Mouse (Mus musculus) forebrain, embryonic 11.5 days (tissue): ENCODE results near the gene Hagh. TPM values are rescaled to one million over a fixed set of nuclear protein-coding genes. Genes with fewer than 3 reads are reported as not detected.

Source experiments
- ATAC-seq: fragments of 200-750 bp; cut with Nextera tagmentation; replicated peaks from 2 replicates; pipeline ENCODE4 v1.8.0; 2017; ENCODE audit warnings: moderate TSS enrichment; ENCODE audit not compliant: low FRiP score
- DNase-seq: peaks from one replicate; pipeline ENCODE4 v3.0.0-alpha.2; 2017; ENCODE audit warnings: low spot score
- H3K27ac ChIP-seq: fragments of 300-500 bp; sonication (generic); 2 replicates; pipeline ENCODE4 v1.5.1; 2014; ENCODE audit warnings: low read depth, low read length
- H3K27me3 ChIP-seq: fragments of 300-500 bp; sonication (generic); 2 replicates; pipeline ENCODE4 v1.6.1; 2014; ENCODE audit warnings: mild to moderate bottlenecking, low read length, mixed read lengths; ENCODE audit not compliant: control insufficient read depth, insufficient read depth
- H3K36me3 ChIP-seq: fragments of 300-500 bp; sonication (generic); 2 replicates; pipeline ENCODE4 v1.6.1; 2014; ENCODE audit warnings: mild to moderate bottlenecking, low read length, moderate library complexity, mixed read lengths; ENCODE audit not compliant: control insufficient read depth, insufficient read depth
- H3K4me1 ChIP-seq: fragments of 300-500 bp; sonication (generic); replicated peaks from 2 replicates; pipeline ENCODE4 v1.6.1; 2014; ENCODE audit warnings: low read length, mixed read lengths; ENCODE audit not compliant: control insufficient read depth, insufficient read depth
- H3K4me2 ChIP-seq: fragments of 300-500 bp; sonication (generic); 2 replicates; pipeline ENCODE4 v1.6.1; 2014; ENCODE audit warnings: low read depth, mild to moderate bottlenecking, low read length, moderate library complexity, mixed read lengths; ENCODE audit not compliant: severe bottlenecking
- H3K4me3 ChIP-seq: fragments of 300-500 bp; sonication (generic); 2 replicates; pipeline ENCODE4 v1.5.1; 2014; ENCODE audit warnings: low read depth, low read length
- H3K9ac ChIP-seq: fragments of 300-500 bp; sonication (generic); 2 replicates; pipeline ENCODE4 v1.6.1; 2014; ENCODE audit warnings: low read length
- H3K9me3 ChIP-seq: fragments of 300-500 bp; sonication (generic); 2 replicates; pipeline ENCODE4 v1.6.1; 2016; ENCODE audit warnings: low read length, mixed read lengths; ENCODE audit not compliant: control insufficient read depth
- WGBS: fragments of 180-500 bp; shearing (Covaris S2); extraction: QIAGEN DNeasy Blood & Tissue Kit; methylation state at CpG from one replicate; pipeline ENCODE4 v1.1.7; 2014; 5-methylcytosine and 5-hydroxymethylcytosine counted together
- polyA plus RNA-seq: library from polyadenylated mRNA; unstranded; fragments of >200 nt; fragmentation: Nextera tagmentation; extraction: Ambion mirVana; gene quantifications from 2 replicates; pipeline ENCODE4 v1.2.1, GENCODE M21; 2014

Hagh gene
- polyA plus RNA-seq = 25.4 and 26.7 TPM in 2 replicates

DNA sequence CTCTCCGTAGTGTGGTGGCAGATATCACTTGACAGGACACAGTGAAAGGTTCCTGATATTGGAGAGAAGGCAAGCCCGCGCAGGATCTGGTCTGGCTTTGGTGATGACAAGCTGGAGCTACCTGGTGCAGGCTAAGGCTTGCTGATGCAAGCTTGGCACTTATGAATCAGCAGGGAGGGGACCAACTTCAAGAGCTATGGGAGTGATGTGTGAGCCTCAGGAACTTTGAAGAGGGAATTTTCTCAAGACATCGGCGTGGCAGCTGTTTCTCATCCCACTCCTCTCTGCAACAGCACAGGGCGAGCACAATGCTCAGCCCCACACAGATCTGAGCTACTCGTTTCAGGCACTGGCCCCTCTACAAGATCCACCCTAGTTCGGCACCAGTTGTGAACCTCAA is at the start of gene Hagh:
Gene Hagh (plus strand): TSS at position 302 of the 400 bp plus-strand sequence.
- Histone ChIP-seq H3K9me3 (no peaks in the 10 kb centered on the region), H3K27me3 (no peaks in the 10 kb centered on the region), H3K9ac (no peak within 1 kb of the TSS), H3K27ac (no peak within 1 kb of the TSS), H3K4me2 (no peak within 1 kb of the TSS), H3K4me3 (no peak within 1 kb of the TSS), H3K36me3 (no peaks in the 10 kb centered on the region), H3K4me1 (no peaks in the 10 kb centered on the region)
- WGBS = 74% methylated on average over 8 of the region's 8 CpGs
- no peak for DNase-seq
- no peak for ATAC-seq

DNA sequence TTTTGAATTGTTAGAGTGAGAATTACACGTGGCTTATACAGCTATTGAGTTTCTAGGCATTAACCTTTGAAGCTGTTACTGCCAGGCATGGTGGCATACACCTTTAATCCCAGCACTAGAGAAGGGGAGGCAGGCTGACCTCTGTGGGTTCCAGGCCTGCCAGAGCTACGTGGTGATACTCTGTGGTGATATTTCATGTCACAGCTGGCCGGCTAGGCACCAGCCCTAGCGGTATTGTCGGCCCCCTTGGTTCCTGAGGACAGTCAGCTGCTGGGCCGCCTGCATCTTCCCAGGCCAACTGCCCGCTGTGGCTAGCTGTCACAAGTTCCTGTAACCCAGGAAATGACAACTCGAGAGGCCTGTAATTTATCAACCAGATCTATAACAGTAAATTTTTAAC is 47.8 kb upstream of the Hagh start:
- Histone ChIP-seq H3K9me3 (no peaks in the 10 kb centered on the region), H3K36me3 (no peaks in the 10 kb centered on the region), H3K27me3 (no peaks in the 10 kb centered on the region), H3K4me2 (no peak overlapping the region), H3K27ac (no peak overlapping the region), H3K4me3 (no peak overlapping the region), H3K9ac (no peak overlapping the region), H3K4me1 (no peaks in the 10 kb centered on the region)
- 81% methylated on average over 8 of the region's 8 CpGs for WGBS
- no peak for DNase-seq
- no peak for ATAC-seq

GRCm38 (mm10) chr17:24794791-24795190 is 45.2 kb upstream of the Hagh start:
- H3K4me3 ChIP-seq = no peak overlapping the region
- H3K9me3 ChIP-seq = no peaks in the 10 kb centered on the region
- no peak overlapping the region for H3K9ac ChIP-seq
- H3K4me2 ChIP-seq = no peak overlapping the region
- no peaks in the 10 kb centered on the region for H3K36me3 ChIP-seq
- WGBS = 79% methylated on average over 12 of the region's 12 CpGs
- DNase-seq (no peak), ATAC-seq (no peak)
- H3K4me1 ChIP-seq = no peaks in the 10 kb centered on the region
- no peak overlapping the region for H3K27ac ChIP-seq
- no peaks in the 10 kb centered on the region for H3K27me3 ChIP-seq

DNA sequence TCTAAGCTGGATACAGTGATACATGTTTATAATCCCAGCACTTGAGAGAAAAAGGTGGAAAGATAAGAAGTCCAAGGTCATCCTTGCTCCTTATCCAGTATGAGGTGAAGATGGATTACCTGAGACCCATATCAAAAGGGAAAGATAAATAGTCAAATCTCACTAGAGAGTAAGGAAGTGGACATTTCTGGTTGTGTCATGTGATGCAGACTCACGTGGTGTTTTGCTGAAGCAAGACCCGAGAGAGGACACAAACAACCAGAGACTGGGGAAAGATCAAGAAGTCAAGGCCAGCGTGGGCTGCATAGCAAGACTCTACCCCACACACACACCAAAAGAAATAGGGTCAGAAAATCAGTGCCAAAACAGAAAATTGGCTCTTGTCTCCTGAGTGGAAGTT is 43.0 kb upstream of the Hagh start:
- 79% methylated on average over 3 of the region's 3 CpGs for WGBS
- Histone ChIP-seq H3K4me1 (no peaks in the 10 kb centered on the region), H3K4me3 (no peak overlapping the region), H3K4me2 (no peak overlapping the region), H3K27me3 (no peaks in the 10 kb centered on the region), H3K27ac (no peak overlapping the region), H3K9ac (no peak overlapping the region), H3K9me3 (no peaks in the 10 kb centered on the region), H3K36me3 (no peaks in the 10 kb centered on the region)
- ATAC-seq = no peak
- no peak for DNase-seq

GRCm38 (mm10) chr17:24798229-24798628 is 41.7 kb upstream of the Hagh start:
- DNase-seq (no peak), ATAC-seq (no peak)
- no peaks in the 10 kb centered on the region for H3K9me3 ChIP-seq
- H3K4me3 ChIP-seq = no peak overlapping the region
- 64% methylated on average over 9 of the region's 9 CpGs for WGBS
- no peak overlapping the region for H3K4me2 ChIP-seq
- H3K9ac ChIP-seq = no peak overlapping the region
- H3K27me3 ChIP-seq = no peaks in the 10 kb centered on the region; the same call in 1 of the 2 replicates
- H3K36me3 ChIP-seq = no peaks in the 10 kb centered on the region
- H3K4me1 ChIP-seq = no peaks in the 10 kb centered on the region
- no peak overlapping the region for H3K27ac ChIP-seq

DNA sequence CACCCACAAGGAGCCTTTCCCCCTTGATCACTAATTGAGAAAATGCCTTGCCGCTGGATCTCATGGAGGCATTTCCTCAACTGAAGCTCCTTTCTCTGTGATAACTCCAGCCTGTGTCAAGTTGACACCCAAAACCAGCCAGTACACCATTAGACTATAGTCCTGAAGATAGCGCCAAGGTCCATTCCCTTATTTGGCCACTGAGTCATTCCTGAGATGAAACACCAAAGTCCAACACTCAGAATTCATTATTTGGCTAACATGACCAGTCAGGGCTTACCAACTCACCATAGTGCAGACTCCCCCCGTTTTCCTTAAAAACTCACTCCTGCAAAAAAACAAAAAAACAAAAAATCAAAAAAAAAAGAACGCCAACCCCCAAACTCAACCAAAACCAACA is 40.5 kb upstream of the Hagh start:
- no peaks in the 10 kb centered on the region for H3K36me3 ChIP-seq
- H3K4me3 ChIP-seq = no peak overlapping the region
- H3K27ac ChIP-seq = no peak overlapping the region
- ATAC-seq (no peak), DNase-seq (no peak)
- peaks cover 5% of the 10 kb centered on the region; the same call in 1 of the 2 replicates for H3K27me3 ChIP-seq
- H3K9ac ChIP-seq = no peak overlapping the region
- H3K9me3 ChIP-seq = no peaks in the 10 kb centered on the region
- 90% methylated on average over 4 of the region's 4 CpGs for WGBS
- no peak overlapping the region for H3K4me2 ChIP-seq
- no peaks in the 10 kb centered on the region for H3K4me1 ChIP-seq

- no peaks in the 10 kb centered on the region for H3K9me3 ChIP-seq
- no peak overlapping the region for H3K9ac ChIP-seq
- ATAC-seq = no peak
- no peaks in the 10 kb centered on the region for H3K4me1 ChIP-seq
- no peaks in the 10 kb centered on the region for H3K36me3 ChIP-seq
- peaks cover 14% of the 10 kb centered on the region for H3K27me3 ChIP-seq
- no peak overlapping the region for H3K27ac ChIP-seq
- 60% methylated on average over 3 of the region's 3 CpGs for WGBS
- no peak overlapping the region for H3K4me3 ChIP-seq
- no peak overlapping the region for H3K4me2 ChIP-seq
- no peak for DNase-seq
These were observed 39.4 kb upstream of the Hagh start for GRCm38 (mm10) chr17:24800524-24800923.

DNA sequence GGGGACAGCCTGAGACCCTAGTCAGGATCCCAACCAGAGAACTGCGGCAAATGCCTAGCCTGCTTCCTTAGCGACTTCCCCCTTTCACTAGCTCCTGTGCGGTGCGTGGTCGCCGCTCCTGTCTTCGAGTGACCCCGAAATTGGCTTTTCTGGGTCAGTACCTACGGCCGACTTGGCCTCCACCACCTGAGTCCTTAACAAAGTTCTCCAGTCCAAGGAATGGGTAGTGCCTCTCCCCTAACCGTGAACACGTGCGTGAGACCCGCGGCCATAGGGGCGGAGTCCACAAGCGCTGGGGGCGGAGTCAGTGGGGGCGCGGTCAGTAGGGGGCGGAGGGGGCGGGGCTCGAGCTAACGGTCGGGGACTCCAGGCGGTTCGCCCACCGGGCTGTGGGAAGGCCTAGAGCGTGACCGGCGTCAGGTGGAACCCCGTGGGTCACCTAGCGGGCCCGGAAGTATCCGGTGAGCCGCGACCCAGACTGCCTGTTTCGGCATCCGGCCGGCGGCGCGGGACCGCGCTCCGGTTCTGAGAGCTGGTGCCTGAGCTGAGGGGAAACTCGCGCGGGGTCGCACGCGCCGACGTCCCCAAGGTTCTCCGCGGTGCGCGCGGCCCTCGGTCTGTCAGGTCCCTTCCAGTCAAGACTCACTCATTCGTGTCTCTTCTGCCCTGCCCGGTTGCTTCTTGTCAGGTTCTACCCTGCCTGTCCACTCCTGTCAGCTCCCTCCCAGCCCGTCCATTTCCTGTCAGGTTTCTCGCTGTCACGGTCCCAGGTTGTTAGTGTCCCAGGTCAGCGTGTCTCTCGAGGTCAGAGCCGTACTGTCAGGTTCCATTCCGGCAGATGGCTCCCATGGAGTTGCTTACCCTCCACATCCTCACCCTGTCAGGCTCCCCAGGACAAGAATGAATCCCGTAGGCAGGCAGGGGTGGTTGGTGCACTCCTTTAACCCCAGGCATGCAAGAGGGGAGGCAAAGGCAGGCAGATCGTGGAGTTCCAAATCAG is 35.7 kb upstream of the Hagh start, which contains the start of gene Meiob:
Gene Meiob (plus strand): TSS at position 338 of the 1,000 bp plus-strand sequence.
- Histone ChIP-seq H3K9ac (peak within 1 kb of the TSS; percentile 59), H3K27ac (no peak within 1 kb of the TSS), H3K9me3 (no peaks in the 10 kb centered on the region), H3K27me3 (peaks cover 23% of the 10 kb centered on the region), H3K36me3 (no peaks in the 10 kb centered on the region), H3K4me2 (peak within 1 kb of the TSS; percentile 86), H3K4me3 (peak within 1 kb of the TSS; percentile 58), H3K4me1 (no peaks in the 10 kb centered on the region)
- WGBS = under 1% methylated on average over 71 of the region's 71 CpGs
- peak; percentile 74 for ATAC-seq
- peak; percentile 91 for DNase-seq
